Mouse (Mus musculus) midbrain, embryonic 10.5 days (tissue): ENCODE measurements at regions not wholly inside any gene's neighbourhood (a gene's known extent, or its start where the extent isn't known, plus 50 kb on each side); places are given as distances from the start of the nearest gene placed in this dataset.

Experiments used
- DNase-seq: peaks from one replicate; pipeline ENCODE4 v3.0.0-alpha.2; 2017; ENCODE audit warnings: low spot score
- H3K27ac ChIP-seq: fragments of 300-500 bp; sonication (generic); replicated peaks from 2 replicates; pipeline ENCODE4 v1.5.1; 2016; ENCODE audit warnings: mild to moderate bottlenecking
- H3K27me3 ChIP-seq: fragments of 300-500 bp; sonication (generic); 2 replicates; pipeline ENCODE4 v1.6.1; 2016; ENCODE audit warnings: low read depth, mild to moderate bottlenecking; ENCODE audit not compliant: poor library complexity, severe bottlenecking
- H3K36me3 ChIP-seq: fragments of 300-500 bp; sonication (generic); 2 replicates; pipeline ENCODE4 v1.6.1; 2016; ENCODE audit warnings: mild to moderate bottlenecking, moderate library complexity
- H3K4me1 ChIP-seq: fragments of 300-500 bp; sonication (generic); 2 replicates; pipeline ENCODE4 v1.6.1; 2016
- H3K4me3 ChIP-seq: fragments of 300-500 bp; sonication (generic); 2 replicates; pipeline ENCODE4 v1.5.1; 2016; ENCODE audit warnings: mild to moderate bottlenecking, moderate library complexity
- H3K9me3 ChIP-seq: fragments of 300-500 bp; sonication (generic); replicated peaks from 2 replicates; pipeline ENCODE4 v1.6.1; 2016; ENCODE audit warnings: mild to moderate bottlenecking
- whole genome bisulfite sequencing: fragments of 180-500 bp; shearing (Covaris S2); methylation state at CpG from one replicate; pipeline ENCODE4 v1.1.7; 2016; 5-methylcytosine and 5-hydroxymethylcytosine counted together

DNA sequence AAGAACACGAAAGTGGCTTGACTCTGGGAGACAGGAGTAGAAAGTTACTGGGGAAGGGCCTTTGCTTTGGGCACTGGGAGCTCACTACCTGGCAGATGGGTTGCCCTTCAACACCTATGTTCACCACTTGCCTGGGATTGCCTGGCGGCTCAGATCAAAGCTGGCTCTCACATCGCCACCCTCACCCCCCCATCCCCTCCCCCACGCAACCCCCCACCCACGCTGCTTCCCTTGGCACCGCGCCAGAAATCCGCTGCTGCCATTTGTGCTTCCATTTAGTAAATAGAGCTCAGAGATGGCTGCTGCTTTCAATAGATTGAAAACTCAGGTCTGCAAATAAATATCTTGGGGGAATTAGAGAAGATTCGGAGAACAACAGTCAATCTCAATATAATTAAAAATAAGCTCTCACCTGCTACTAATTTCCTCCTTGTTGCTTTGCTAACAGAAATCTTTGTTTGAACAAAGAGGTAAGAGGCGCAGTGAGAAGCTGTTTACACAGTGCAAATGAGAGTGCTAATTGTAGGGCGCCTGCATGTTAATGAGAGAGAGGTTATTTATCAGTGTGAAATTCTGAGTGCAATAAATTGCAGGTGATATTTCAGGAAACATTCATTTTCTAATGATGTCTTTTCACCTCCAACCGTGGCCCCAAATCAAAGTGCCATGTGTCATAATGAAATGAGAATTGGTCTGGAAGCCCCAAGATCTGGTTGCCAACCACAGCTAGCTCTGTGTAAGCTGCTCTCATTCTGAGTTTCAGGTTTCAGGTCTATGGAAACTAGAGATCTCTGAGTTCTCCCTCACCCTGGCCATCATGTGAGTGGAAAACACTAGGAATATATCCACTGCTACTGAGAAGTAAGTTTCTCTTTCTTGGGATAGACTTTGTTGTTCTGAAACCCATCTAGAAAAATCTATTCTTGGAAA is 198.3 kb upstream of the Nr4a3 start:
- DNase-seq = no peak
- no peaks in the 10 kb centered on the region for H3K27me3 ChIP-seq
- no peak overlapping the region for H3K4me3 ChIP-seq
- H3K9me3 ChIP-seq = no peaks in the 10 kb centered on the region; the same call in 1 of the 2 replicates
- WGBS = 69% methylated on average over 12 of the region's 12 CpGs
- no peaks in the 10 kb centered on the region for H3K36me3 ChIP-seq
- no peaks in the 10 kb centered on the region for H3K4me1 ChIP-seq
- no peak overlapping the region for H3K27ac ChIP-seq

DNA sequence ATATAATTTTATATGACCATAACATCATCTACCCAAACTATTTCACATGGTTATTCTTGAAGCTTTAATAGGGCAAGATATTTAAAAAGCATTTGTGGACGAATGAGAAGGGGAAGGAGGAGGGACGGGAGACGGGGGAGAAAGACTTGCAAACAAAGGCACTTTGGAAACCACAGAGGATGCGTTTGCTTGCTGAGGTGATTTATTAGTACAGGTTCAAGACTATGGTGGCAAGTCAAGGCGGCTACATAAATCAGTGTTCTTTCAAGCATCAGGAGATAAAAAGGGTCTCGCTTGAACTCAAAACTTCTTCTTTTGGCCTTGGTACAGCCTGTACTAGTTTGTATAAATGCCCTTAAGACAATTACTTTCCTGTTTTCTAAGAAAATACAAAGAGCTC is 183.8 kb upstream of the Nr4a3 start:
- Histone ChIP-seq H3K27ac (no peak overlapping the region), H3K9me3 (no peaks in the 10 kb centered on the region), H3K4me3 (no peak overlapping the region), H3K36me3 (no peaks in the 10 kb centered on the region), H3K4me1 (no peaks in the 10 kb centered on the region), H3K27me3 (no peaks in the 10 kb centered on the region)
- no peak for DNase-seq
- 78% methylated on average over 6 of the region's 6 CpGs for WGBS

DNA sequence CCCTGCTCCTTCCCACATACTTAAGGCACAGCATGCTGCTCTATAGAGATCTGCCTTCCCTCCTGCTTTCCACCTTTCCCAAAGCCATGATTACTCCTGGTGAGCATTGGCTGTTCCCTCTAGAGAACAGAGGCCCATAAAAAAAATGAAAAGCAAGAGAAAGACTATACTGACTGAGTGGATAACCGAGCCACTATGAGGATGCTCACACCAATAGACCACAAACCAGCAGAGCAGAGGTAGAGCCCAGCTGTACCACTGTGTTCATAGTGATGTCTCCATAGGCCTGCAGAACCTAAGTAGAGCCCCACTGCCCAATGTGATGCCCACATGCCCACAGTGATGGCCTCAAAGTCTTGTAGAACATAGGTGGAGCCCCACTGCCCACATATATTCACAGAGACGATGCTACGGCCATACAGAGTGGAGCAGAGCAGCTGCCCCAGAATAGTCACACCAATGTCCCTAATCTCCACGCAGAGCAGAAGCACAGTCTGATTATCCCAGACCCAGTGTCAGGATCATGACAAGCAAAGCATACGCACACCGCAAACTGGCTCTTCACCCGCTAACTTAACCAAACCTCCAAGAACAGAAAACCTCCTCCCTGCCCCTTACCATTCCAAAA is 174.8 kb upstream of the Nr4a3 start:
- Histone ChIP-seq H3K4me1 (no peaks in the 10 kb centered on the region), H3K4me3 (no peak overlapping the region), H3K36me3 (no peaks in the 10 kb centered on the region), H3K27me3 (no peaks in the 10 kb centered on the region), H3K9me3 (no peaks in the 10 kb centered on the region), H3K27ac (no peak overlapping the region)
- WGBS = 91% methylated on average over 7 of the region's 7 CpGs
- no peak for DNase-seq

DNA sequence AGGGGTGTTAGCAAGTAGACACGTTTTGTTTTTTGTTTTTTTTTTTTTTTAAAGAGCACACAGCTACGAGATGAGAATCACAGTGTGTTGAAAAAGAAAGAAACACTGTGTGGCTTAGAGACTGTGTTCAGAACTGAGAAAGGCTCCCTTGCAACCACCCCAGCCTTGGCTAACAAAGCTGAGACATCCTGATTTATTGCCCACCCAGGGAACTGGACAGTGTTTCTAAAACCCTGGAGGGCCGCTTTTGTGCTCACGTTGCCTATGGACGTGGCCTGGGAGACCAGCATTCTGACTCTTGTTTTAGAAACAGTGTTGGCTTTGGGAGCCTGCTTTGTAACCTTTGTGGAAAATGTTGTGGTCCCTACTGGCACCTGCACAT is 174.3 kb upstream of the Nr4a3 start:
- H3K9me3 ChIP-seq = no peaks in the 10 kb centered on the region
- H3K4me1 ChIP-seq = no peaks in the 10 kb centered on the region
- no peak overlapping the region for H3K4me3 ChIP-seq
- H3K36me3 ChIP-seq = no peaks in the 10 kb centered on the region
- H3K27ac ChIP-seq = no peak overlapping the region
- WGBS = 86% methylated on average over 5 of the region's 5 CpGs
- no peak for DNase-seq
- no peaks in the 10 kb centered on the region for H3K27me3 ChIP-seq

DNA sequence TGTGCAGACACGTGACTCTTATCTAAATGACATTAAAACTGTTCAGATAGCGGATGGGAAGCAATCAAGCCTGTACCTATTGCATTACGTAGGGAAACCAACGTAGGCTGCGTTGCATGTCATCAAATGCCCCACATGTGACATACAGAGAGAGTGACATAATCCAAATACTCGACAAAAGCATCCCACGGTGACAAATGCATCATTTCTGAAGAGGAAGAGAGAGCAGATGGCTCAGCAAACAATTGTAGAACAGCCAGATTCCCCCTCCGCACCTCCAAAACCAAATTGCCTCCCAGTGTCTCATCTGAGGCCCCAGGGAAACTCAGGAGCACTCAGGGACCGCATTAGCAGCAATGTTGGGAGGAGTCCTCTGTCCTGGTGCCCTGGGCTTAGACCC is 163.4 kb upstream of the Nr4a3 start:
- H3K4me1 ChIP-seq = peaks cover 2% of the 10 kb centered on the region; the same call in 1 of the 2 replicates
- no peak overlapping the region for H3K4me3 ChIP-seq
- no peak overlapping the region for H3K27ac ChIP-seq
- no peaks in the 10 kb centered on the region for H3K36me3 ChIP-seq
- no peak for DNase-seq
- no peaks in the 10 kb centered on the region for H3K9me3 ChIP-seq
- 86% methylated on average over 9 of the region's 9 CpGs for WGBS
- no peaks in the 10 kb centered on the region for H3K27me3 ChIP-seq

DNA sequence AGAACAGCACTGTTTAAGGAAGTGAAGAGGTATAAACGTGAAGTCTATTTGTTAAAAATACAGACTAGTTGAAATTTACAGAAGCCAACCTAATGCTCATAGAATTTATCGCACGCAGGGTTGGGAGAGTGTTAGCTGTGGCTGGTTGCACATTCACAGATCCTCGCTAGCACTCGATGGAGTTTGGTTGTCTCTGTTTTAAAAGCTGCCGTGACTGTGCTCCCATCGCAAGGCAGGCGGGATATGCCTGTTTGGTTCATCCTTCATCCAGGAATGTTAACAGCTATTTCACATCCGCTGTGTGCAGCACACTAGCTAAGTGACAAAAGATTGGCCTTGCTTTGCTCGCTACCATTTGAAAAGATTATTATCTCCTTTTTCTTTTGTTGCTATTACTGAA is 162.9 kb upstream of the Nr4a3 start:
- H3K4me3 ChIP-seq = no peak overlapping the region
- DNase-seq = no peak
- no peak overlapping the region for H3K27ac ChIP-seq
- WGBS = 86% methylated on average over 10 of the region's 10 CpGs
- H3K27me3 ChIP-seq = no peaks in the 10 kb centered on the region
- H3K4me1 ChIP-seq = no peaks in the 10 kb centered on the region; the same call in 1 of the 2 replicates
- H3K9me3 ChIP-seq = no peaks in the 10 kb centered on the region
- no peaks in the 10 kb centered on the region for H3K36me3 ChIP-seq

DNA sequence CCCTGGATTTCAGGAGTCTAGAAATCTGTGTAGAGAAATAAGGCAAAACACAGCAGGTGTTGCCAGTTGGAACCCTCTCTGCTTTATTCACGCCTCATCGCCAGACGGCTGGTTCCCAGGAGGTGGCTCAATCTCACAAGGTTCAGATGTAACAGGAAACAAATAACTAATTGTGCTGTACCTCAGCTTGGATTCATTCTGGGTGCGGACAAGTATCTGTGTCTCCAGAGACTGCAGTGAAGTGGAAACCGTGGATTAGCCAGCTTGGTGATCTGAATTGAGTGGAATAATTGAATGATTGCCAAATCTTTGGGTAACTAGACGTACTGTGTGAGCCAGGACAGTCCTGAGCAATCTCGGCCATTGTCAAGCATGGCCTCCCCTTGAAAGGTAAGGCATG is 145.4 kb upstream of the Nr4a3 start:
- H3K4me1 ChIP-seq = no peaks in the 10 kb centered on the region
- no peak overlapping the region for H3K27ac ChIP-seq
- no peaks in the 10 kb centered on the region for H3K36me3 ChIP-seq
- H3K9me3 ChIP-seq = no peaks in the 10 kb centered on the region
- no peak for DNase-seq
- H3K4me3 ChIP-seq = no peak overlapping the region
- 57% methylated on average over 7 of the region's 7 CpGs for WGBS
- H3K27me3 ChIP-seq = no peaks in the 10 kb centered on the region

DNA sequence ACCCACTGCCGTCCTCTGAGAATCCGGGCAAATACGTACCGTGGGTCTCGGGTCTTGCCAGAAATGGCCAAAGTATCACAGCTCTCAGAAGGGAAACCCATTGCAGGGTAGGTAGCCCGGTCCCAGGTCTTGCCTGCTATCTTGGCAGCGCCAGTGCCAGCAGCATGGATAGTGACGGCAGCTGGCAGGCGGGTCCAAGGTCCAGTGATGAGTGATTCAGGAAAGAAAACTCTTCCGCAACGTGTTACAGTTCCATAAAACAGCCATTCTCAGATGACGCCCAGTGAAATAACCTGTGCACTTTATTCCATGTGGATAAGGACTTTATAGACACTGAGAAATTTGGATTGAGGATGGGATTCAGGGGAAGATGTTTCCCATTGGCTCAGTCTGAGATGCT is 142.2 kb upstream of the Nr4a3 start:
- Histone ChIP-seq H3K36me3 (no peaks in the 10 kb centered on the region), H3K4me1 (no peaks in the 10 kb centered on the region), H3K9me3 (no peaks in the 10 kb centered on the region), H3K27me3 (no peaks in the 10 kb centered on the region), H3K4me3 (no peak overlapping the region), H3K27ac (no peak overlapping the region)
- WGBS = 96% methylated on average over 12 of the region's 12 CpGs
- DNase-seq = no peak

DNA sequence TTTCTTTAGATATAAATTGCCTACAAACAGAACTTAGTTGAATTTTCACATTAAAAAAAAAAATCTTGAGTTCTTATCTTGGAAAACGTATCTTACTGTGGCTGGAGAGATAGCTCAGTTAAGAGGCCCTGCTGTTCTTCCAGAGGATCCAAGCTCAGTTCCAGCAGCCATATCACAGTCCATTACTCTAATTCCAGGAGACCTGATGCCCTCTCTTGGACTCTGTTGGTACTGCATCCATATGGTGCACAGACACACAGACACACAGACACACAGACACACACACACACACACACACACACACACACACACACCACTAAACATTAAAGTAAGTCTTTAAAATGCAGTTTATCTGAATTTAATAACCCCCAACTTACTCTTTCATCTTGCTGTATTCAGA is 132.7 kb upstream of the Nr4a3 start:
- H3K9me3 ChIP-seq = no peaks in the 10 kb centered on the region
- no peak for DNase-seq
- 86% methylated on average over 1 of the region's 1 CpGs for WGBS
- no peaks in the 10 kb centered on the region for H3K4me1 ChIP-seq
- H3K27me3 ChIP-seq = no peaks in the 10 kb centered on the region
- H3K4me3 ChIP-seq = no peak overlapping the region
- H3K36me3 ChIP-seq = no peaks in the 10 kb centered on the region
- H3K27ac ChIP-seq = no peak overlapping the region

DNA sequence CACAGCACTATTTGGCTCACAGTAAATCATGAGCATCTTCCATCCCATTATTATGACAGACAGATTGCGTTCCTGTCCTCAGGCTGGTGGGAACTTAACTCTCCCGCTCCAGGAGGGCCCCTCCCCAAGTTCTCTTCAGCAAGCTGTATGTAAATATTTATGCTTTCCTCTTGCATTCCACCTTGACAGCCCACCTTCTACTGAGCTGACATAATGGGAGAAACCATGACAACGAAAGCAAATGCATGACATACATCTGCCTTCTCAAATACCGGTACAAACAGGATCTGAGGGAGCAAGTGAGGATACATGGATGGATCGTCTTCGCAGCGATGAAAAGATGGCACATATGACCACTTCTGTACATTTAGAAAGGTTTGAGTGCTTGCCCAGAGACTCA is 125.4 kb upstream of the Nr4a3 start:
- H3K27me3 ChIP-seq = no peaks in the 10 kb centered on the region
- WGBS = 88% methylated on average over 7 of the region's 7 CpGs
- DNase-seq = no peak
- H3K36me3 ChIP-seq = no peaks in the 10 kb centered on the region
- no peaks in the 10 kb centered on the region for H3K4me1 ChIP-seq
- no peak overlapping the region for H3K4me3 ChIP-seq
- no peak overlapping the region for H3K27ac ChIP-seq
- H3K9me3 ChIP-seq = no peaks in the 10 kb centered on the region

DNA sequence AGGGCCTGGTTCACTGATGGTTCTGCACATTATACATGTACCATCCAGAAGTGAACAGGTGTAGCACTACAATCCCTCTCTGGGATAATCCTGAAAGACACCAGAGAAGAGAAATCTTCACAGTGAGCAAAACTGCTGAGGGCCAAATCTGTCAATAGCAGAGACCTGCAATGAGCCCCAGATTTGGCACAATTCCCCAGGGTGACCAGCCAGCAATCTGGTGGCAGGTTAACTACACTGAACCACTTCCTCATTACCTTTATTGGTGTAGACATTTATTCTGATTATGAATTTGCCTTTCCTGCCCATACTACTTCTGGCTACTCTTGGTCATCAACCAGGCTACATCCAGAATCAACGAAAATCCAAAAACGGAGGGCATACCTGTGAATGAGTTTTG is 113.5 kb upstream of the Nr4a3 start:
- Histone ChIP-seq H3K4me3 (no peak overlapping the region), H3K27me3 (no peaks in the 10 kb centered on the region), H3K27ac (no peak overlapping the region), H3K4me1 (no peaks in the 10 kb centered on the region), H3K9me3 (peaks cover 6% of the 10 kb centered on the region), H3K36me3 (no peaks in the 10 kb centered on the region)
- WGBS = 93% methylated on average over 2 of the region's 2 CpGs
- DNase-seq = no peak

DNA sequence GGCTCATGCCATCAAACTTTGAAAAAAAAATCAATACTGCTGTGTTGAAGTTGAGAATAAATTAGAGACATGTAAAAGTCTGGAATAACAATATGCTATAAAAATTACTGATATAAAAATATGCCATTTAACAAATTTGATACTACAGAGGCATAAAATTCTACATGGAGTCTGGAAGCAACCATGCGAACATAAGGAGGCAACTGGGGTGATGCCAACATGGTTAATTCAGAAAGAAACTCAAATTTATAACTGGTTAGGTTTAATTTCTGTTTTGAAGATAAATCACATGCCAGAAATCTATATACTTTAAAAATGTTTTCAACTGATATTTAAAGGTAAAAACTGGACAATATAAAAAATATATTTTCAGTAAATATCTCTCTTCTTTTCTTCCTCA is 111.4 kb upstream of the Nr4a3 start:
- Histone ChIP-seq H3K27me3 (no peaks in the 10 kb centered on the region), H3K27ac (no peak overlapping the region), H3K9me3 (peaks cover 6% of the 10 kb centered on the region), H3K4me3 (no peak overlapping the region), H3K36me3 (no peaks in the 10 kb centered on the region), H3K4me1 (no peaks in the 10 kb centered on the region)
- 92% methylated on average over 1 of the region's 1 CpGs for WGBS
- DNase-seq = no peak

DNA sequence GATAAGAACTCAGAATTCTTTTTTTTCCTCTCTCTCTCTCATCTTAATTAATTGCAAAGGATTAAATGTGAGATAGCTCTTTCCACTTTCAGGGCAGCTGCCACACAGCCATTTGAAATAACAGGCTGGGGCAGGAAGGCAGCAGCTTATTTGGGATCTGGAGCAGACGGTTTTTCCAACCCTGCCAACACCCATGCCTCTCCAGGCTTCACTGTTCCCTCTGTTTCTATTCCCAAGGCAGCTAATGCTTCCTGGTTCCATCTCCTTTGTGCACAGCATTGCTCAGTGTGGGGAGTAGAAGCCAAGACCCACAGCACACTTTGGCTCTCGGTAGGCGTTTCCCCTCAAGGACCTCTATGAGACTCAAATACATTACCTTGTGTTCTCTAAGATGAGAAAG is 109.4 kb upstream of the Nr4a3 start:
- DNase-seq = no peak
- no peak overlapping the region for H3K4me3 ChIP-seq
- H3K4me1 ChIP-seq = no peaks in the 10 kb centered on the region
- no peaks in the 10 kb centered on the region for H3K36me3 ChIP-seq
- no peak overlapping the region for H3K27ac ChIP-seq
- no peaks in the 10 kb centered on the region for H3K27me3 ChIP-seq
- H3K9me3 ChIP-seq = peaks cover 6% of the 10 kb centered on the region
- WGBS = 89% methylated on average over 3 of the region's 3 CpGs
